Mouse (Mus musculus) gastrocnemius, adult 18-20 months (tissue): ENCODE results near the gene Ulk3. TPM values are rescaled to one million over a fixed set of nuclear protein-coding genes. Genes with fewer than 3 reads are reported as not detected.

Experiments used
- DNase-seq: peaks from one replicate; pipeline ENCODE4 v3.0.0; 2021; ENCODE audit warnings: low spot score
- total RNA-seq, 2 experiments: library from RNA; stranded (reverse); gene quantifications; 2 replicates each; pipeline ENCODE4 v1.2.3; 2021

Gene Ulk3
- total RNA-seq, 2 experiments from 2014 or later: 3.3 to 3.8 TPM

DNA sequence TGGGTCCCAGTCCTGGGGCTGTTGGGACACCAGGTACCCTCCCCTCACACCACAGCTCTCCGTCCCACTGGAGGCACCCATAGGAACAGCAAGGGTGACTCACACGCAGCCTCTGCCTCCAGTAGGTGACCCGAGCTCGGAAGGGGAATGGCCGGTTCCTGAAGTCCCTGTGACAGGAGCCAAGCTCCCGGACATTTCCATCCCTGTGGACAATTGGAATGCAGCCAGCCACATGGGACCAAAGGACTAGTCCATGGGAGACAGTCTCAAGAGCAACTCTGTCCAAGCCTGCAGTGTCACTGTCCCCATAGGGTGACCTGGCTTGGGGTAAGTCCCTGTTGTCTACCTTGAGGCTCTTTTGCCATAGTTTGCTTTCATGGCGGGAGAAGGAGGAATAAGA, 24.7 kb downstream of the Ulk3 start:
- DNase-seq: no peak

GRCm38 (mm10) chr9:57614786-57615185, 25.5 kb downstream of the Ulk3 start:
- no peak for DNase-seq

DNA sequence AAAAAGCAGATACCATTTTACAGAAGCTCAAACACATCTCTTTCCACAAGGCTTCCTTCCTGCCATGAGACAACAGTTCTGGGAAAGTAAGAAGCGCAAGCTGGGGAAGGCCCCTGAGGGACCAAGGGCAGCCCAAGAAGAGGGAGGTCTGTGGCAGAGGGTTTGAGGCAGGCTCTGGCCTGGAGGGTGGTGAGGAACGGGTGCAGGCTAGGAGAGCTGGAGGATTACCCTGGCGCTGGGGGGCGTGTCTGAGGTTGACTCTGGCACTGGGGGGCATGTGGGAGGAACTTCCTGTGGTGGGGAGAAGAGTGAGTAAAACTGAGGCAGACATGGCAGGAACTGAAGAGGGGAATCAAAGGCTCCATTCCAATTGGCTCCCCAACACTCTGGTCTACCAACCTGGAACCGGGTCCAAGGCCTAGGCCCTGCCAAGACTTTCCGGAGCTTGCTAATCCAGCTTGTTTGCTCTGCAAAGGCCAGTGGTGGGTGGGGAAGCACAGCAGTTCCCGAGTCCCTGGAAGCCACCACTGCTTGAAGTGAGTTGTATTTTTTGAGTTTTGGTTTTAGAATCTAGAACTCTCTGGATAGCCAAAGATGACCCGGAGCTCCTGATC, 28.4 kb downstream of the Ulk3 start:
- DNase-seq: no peak

- DNase-seq: no peak
Measured at GRCm38 (mm10) chr9:57618854-57619253, 29.6 kb downstream of the Ulk3 start.

DNA sequence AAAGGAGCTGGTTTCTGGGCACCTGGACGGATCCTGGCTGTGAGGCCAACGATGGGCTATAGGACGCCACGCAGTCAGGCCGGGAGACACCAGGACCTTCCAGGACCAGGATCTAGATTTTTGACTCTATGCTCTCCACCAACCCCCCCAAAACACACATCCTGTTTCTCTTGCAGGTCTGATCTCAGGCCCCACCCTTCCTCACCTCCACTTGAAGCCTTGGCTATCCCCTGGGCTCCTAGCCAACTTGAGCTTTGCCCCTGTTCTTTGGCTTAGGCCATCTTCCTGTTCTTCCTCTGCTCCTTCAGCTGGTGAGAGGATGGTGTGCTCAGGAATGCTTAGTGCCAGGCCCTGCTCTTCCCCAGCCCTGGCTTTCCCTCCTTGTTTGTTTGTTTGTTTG, 31.4 kb downstream of the Ulk3 start, which contains the start of gene Lman1l:
Gene Lman1l (minus strand): TSS at position 101 of the 400 bp plus-strand sequence.
- no peak for DNase-seq

DNA sequence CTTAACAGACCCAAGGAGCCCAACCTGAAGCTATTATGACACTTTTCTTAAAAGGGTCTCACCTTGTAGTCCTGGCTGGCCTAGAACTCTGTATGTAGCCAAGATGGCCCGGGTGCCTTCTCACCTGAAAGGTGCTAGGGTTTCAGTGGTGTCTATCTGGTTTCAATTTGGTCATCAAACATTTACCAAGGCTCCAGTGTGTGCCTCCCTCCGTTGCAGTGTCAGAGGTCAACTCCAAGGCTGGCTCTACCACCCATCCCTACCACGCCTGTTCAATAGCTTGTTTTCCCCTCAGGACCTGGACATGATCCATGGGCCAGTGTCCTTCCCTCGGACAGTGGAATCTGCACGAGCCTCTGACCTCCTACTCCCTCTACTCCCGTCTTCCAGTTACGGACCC, 35.0 kb downstream of the Ulk3 start:
- DNase-seq: no peak

DNA sequence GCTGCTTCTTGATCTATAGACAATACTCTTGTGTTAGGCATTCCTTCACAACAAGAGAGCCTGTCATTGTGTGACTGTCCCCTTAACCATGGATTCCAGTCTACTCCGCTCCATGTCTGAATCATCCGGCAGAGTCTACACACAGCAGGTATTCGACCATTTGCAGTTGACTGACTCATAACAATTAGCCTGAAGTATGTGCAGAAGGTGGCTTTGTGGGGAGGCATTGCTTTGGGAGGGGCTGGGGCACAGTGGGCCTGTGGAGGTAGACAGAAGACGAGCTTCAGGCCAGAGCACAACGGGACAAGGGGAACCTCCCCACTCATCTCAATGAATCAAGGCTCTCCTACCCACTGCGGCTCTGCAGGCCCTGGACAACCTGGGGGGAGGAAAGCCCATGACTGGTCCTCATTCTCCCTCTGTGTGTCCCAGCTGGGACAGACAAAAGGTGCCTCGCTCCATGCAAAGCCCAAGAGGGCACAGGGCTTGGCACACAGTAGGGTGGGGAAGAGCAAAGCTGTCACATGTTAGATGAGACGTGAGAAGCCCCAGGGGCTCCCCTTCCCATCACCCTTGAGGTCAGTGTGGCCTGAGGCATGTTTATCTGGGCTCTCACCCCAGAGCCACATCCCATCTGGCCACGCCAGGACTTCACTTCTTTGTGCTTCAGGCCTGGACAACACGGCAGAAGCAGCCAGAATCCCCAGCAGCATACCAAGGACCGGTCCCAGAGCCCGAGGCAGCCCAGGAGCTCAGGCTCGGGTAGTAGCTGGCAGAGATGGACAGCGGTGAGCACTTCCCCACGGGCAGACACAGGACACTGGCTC, 36.6 kb downstream of the Ulk3 start:
- no peak for DNase-seq

GRCm38 (mm10) chr9:57627191-57627590, 37.9 kb downstream of the Ulk3 start:
- DNase-seq: no peak

GRCm38 (mm10) chr9:57627892-57628291, 38.6 kb downstream of the Ulk3 start:
- DNase-seq: no peak

DNA sequence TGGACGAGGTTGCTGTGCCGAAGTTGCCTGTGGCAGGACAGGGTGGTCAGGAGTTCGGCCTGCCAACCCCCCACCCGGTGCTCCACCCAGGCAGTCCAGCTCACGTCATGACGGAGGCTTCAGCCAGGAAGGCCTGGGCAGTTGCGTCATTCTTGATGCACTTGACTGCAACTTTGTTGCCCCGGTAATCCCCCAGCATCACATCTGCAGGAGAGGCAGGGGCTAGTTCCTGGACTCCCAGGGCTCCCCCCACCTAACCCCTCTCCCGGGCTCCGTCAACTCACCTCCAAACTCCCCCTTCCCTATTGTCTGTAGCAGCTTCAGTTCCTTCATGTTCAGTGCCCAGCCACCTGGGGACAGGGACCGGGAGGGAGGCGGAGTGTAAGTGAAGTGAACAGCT, 39.5 kb downstream of the Ulk3 start:
- no peak for DNase-seq

- DNase-seq: peak; percentile 80
Measured at GRCm38 (mm10) chr9:57629118-57629874, 40.0 kb downstream of the Ulk3 start.

GRCm38 (mm10) chr9:57633481-57634024, 44.3 kb downstream of the Ulk3 start:
- DNase-seq: no peak

- DNase-seq: no peak
Measured at GRCm38 (mm10) chr9:57637272-57637671, 48.0 kb downstream of the Ulk3 start.

GRCm38 (mm10) chr9:57637741-57638322, 48.6 kb downstream of the Ulk3 start:
- no peak for DNase-seq

- no peak for DNase-seq
Measured at GRCm38 (mm10) chr9:57638651-57639459, 49.6 kb downstream of the Ulk3 start.

- no peak for DNase-seq
Measured at GRCm38 (mm10) chr9:57639661-57640328, 50.5 kb downstream of the Ulk3 start.

- peak; percentile 51 for DNase-seq
Measured at GRCm38 (mm10) chr9:57640384-57640783, 51.1 kb downstream of the Ulk3 start.

DNA sequence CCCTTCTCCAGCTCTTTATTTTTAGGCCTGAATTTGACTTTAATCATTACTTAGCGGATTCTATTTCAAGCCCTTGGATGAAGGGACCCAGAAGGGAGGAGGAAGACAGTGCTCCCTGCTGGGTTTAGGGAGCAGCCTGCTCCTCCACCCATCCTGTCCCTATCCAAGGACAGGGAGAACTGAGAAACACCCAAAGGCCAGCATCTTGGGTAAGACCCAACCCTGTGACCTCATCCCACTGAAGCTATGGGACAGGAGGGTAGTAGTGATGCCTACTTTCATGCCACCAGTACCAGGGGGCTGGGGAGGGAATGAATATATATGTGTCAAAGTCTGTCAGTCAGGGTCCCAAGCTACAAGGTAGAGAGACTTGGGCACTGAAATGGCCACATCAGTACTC, 51.8 kb downstream of the Ulk3 start:
- DNase-seq: peak; percentile 39

DNA sequence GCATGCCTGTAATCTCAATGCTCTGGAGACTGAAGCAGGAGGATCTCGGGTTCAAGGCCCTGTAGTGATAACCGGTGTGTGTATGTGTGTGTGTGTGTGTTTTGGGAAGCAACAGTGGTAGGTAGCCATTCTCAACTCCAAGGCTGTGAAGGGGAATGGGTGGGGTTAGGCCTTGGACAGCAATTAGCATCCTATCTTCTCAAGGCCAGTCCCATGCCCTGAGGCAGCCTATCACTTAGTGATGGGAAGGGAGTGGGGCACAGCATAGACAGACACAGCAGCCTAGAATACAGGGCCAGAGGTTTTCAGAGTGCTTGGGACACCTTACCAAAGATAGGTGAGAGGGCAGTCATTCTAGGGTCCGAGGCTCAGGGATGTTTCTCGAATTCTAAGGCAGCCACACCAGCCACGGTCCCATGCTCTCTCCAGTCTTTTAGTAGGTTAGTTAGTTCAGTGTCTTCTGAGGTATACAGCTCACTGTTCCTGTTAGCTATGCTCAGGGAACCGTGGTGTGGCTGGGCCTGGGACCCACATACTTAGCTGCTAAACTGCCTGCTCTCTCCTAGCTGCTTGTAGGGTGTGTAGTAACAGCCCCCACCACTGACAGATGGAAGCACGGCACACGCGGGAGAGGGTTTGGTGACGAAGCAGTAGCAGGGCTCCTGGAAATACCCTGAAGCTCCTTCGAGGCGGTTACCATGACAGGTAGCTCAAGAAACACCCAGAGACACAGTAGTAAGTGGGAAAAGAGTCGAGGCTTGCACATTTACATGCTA, 52.7 kb downstream of the Ulk3 start:
- no peak for DNase-seq
